Comparison of ENCODE assay signal across 10 mouse cellular contexts in genomic region chr4:62621151-62621550, GRCm38 (mm10).
DNase-seq lines count a peak whose midpoint lies in the region; ATAC-seq and TF ChIP-seq lines count a peak whose summit lies in the region.
"Had no signal": no experiment of that assay in that cellular context is flagged by ENCODE, and none has a peak within 500 bp of the region (broad histone marks: within the 10 kb centered on the region; RNA-seq: fewer than 3 reads in every experiment).

No protein-coding gene starts in this region.

- intact Hi-C loops in gastrocnemius, adult 2 months (cut with DNase I), result no loop called here
- intact Hi-C loops in gastrocnemius, postnatal 36 days (cut with DNase I), result no loop called here

- no peak for DNase-seq in gastrocnemius, adult 2 months
- DNase-seq in gastrocnemius, postnatal 36 days, result no peak
- DNase-seq in lung, embryonic 14.5 days, result no peak
- DNase-seq in lung, postnatal 4 days, result no peak
- DNase-seq in natural killer cell, adult 2 months (ENCODE audit: low spot score in 2 of 2), result no peak
- no peak for DNase-seq in adrenal gland, adult 8-10 months
- DNase-seq: embryo, embryonic 11 days; gastrocnemius, postnatal 14 days had no signal

- H3K4me2 ChIP-seq in lung, embryonic 14.5 days, result peak overlapping the region; percentile 52
- H3K4me2 ChIP-seq in hindbrain, embryonic 15.5 days, result 0 out of 2 replicates have a peak overlapping the region, but pooled peaks have one; percentile 2
- peak overlapping the region; percentile 28; the same call in 1 of the 2 replicates for H3K4me2 ChIP-seq in neural tube, embryonic 13.5 days

- H3K36me3 ChIP-seq in lung, embryonic 14.5 days (ENCODE audit: insufficient read depth), result peaks cover 3% of the 10 kb centered on the region; the same call in 1 of the 2 replicates
- no peaks in the 10 kb centered on the region for H3K36me3 ChIP-seq in hindbrain, embryonic 15.5 days
- no peaks in the 10 kb centered on the region for H3K36me3 ChIP-seq in neural tube, embryonic 13.5 days

- 0 out of 2 replicates have a peak overlapping the region, but pooled peaks have one; percentile 29 for H3K9ac ChIP-seq in lung, embryonic 14.5 days
- no peak overlapping the region for H3K9ac ChIP-seq in hindbrain, embryonic 15.5 days
- no peak overlapping the region for H3K9ac ChIP-seq in neural tube, embryonic 13.5 days

- no peaks in the 10 kb centered on the region for H3K9me3 ChIP-seq in lung, embryonic 14.5 days (ENCODE audit: low read depth, low read length)
- no peaks in the 10 kb centered on the region for H3K9me3 ChIP-seq in hindbrain, embryonic 15.5 days
- H3K9me3 ChIP-seq in neural tube, embryonic 13.5 days, result no peaks in the 10 kb centered on the region

- H3K27me3 ChIP-seq in lung, embryonic 14.5 days (ENCODE audit: insufficient read depth, low read length), result no peaks in the 10 kb centered on the region
- no peaks in the 10 kb centered on the region for H3K27me3 ChIP-seq in hindbrain, embryonic 15.5 days
- no peaks in the 10 kb centered on the region for H3K27me3 ChIP-seq in neural tube, embryonic 13.5 days

- WGBS in lung, embryonic 14.5 days, result 77% methylated on average over 9 of the region's 9 CpGs
- 88% methylated on average over 9 of the region's 9 CpGs for WGBS in hindbrain, embryonic 15.5 days
- WGBS in neural tube, embryonic 13.5 days, result 79% methylated on average over 9 of the region's 9 CpGs

- TF ChIP-seq CTCF in gastrocnemius, adult 2 months (IDR thresholded peaks at IDR 0.05), result no peak
- no peak for TF ChIP-seq CTCF in lung, embryonic 14.5 days (IDR thresholded peaks at IDR 0.05; ENCODE audit: low read depth)

- ATAC-seq in lung, embryonic 14.5 days (ENCODE audit: insufficient read depth), result no peak
- ATAC-seq in hindbrain, embryonic 15.5 days (ENCODE audit: low FRiP score, low read depth), result no peak
- ATAC-seq in neural tube, embryonic 13.5 days (ENCODE audit: low read depth), result no peak

- H3K27ac ChIP-seq in gastrocnemius, adult 2 months, result peak overlapping the region; percentile 88
- H3K27ac ChIP-seq in lung, embryonic 14.5 days (ENCODE audit: low read depth), result peak overlapping the region; percentile 76
- no peak overlapping the region for H3K27ac ChIP-seq in hindbrain, embryonic 15.5 days (replicated peaks)
- H3K27ac ChIP-seq in neural tube, embryonic 13.5 days (replicated peaks), result peak overlapping the region; percentile 57; the same call in 1 of the 2 replicates

- peaks cover 14% of the 10 kb centered on the region for H3K4me1 ChIP-seq in lung, embryonic 14.5 days (ENCODE audit: insufficient read depth)
- peaks cover 39% of the 10 kb centered on the region for H3K4me1 ChIP-seq in hindbrain, embryonic 15.5 days (replicated peaks)
- H3K4me1 ChIP-seq in neural tube, embryonic 13.5 days (replicated peaks), result peaks cover 79% of the 10 kb centered on the region

- peak overlapping the region; percentile 72 for H3K4me3 ChIP-seq in gastrocnemius, adult 2 months
- H3K4me3 ChIP-seq in lung, embryonic 14.5 days (ENCODE audit: low read depth, low read length), result peak overlapping the region; percentile 29
- no peak overlapping the region for H3K4me3 ChIP-seq in hindbrain, embryonic 15.5 days
- no peak overlapping the region for H3K4me3 ChIP-seq in neural tube, embryonic 13.5 days

Comparison
In these comparisons a context has a peak if more than half of its experiments do, and no peak if none do; other contexts are left out.
1. H3K4me3 ChIP-seq: peak in gastrocnemius, adult 2 months (single experiment) and lung, embryonic 14.5 days (single experiment); none in hindbrain, embryonic 15.5 days (single experiment) and neural tube, embryonic 13.5 days (single experiment).
2. H3K4me2 ChIP-seq: peak in every context shown above with its lines; median percentile 52 in lung, embryonic 14.5 days; 28 in neural tube, embryonic 13.5 days; 2 in hindbrain, embryonic 15.5 days.